Mouse (Mus musculus) lung, embryonic 14.5 days (tissue): Measurements from ENCODE around the gene Gm29427. TPM values are rescaled to one million over a fixed set of nuclear protein-coding genes. Genes with fewer than 3 reads are reported as not detected.

Experiments
- ATAC-seq: fragments of 200-750 bp; cut with Nextera tagmentation; 2 replicates; pipeline ENCODE4 v1.8.0; 2017; ENCODE audit warnings: mild to moderate bottlenecking, moderate TSS enrichment, moderate library complexity; ENCODE audit not compliant: insufficient read depth
- DNase-seq: peaks from one replicate; pipeline ENCODE4 v3.0.0-alpha.2; 2015
- H3K27ac ChIP-seq: fragments of 300-500 bp; sonication (generic); 2 replicates; pipeline ENCODE4 v1.5.1; 2014; ENCODE audit warnings: low read depth, mild to moderate bottlenecking, moderate library complexity
- H3K27me3 ChIP-seq: fragments of 300-500 bp; sonication (generic); 2 replicates; pipeline ENCODE4 v1.6.1; 2014; ENCODE audit warnings: low read length, control low read depth; ENCODE audit not compliant: insufficient read depth
- H3K36me3 ChIP-seq: fragments of 300-500 bp; sonication (generic); 2 replicates; pipeline ENCODE4 v1.6.1; 2014; ENCODE audit warnings: control low read depth; ENCODE audit not compliant: insufficient read depth
- H3K4me1 ChIP-seq: fragments of 300-500 bp; sonication (generic); 2 replicates; pipeline ENCODE4 v1.6.1; 2014; ENCODE audit warnings: antibody characterized with exemption, control low read depth; ENCODE audit not compliant: insufficient read depth
- H3K4me2 ChIP-seq: fragments of 300-500 bp; sonication (generic); 2 replicates; pipeline ENCODE4 v1.6.1; 2014; ENCODE audit warnings: mild to moderate bottlenecking
- H3K4me3 ChIP-seq: fragments of 300-500 bp; sonication (generic); 2 replicates; pipeline ENCODE4 v1.5.1; 2014; ENCODE audit warnings: low read depth, low read length
- H3K9ac ChIP-seq: fragments of 300-500 bp; sonication (generic); 2 replicates; pipeline ENCODE4 v1.6.1; 2014
- H3K9me3 ChIP-seq: fragments of 300-500 bp; sonication (generic); 2 replicates; pipeline ENCODE4 v1.6.1; 2016; ENCODE audit warnings: low read depth, low read length, control low read depth
- CTCF ChIP-seq: IDR thresholded peaks from 2 replicates; pipeline ENCODE4 v1.5.1; 2016; ENCODE audit warnings: antibody characterized with exemption, low read depth
- WGBS: fragments of 180-500 bp; shearing (Covaris S2); extraction: QIAGEN DNeasy Blood & Tissue Kit; methylation state at CpG from one replicate; pipeline ENCODE4 v1.1.7; 2014; 5-methylcytosine and 5-hydroxymethylcytosine counted together
- polyA plus RNA-seq: library from polyadenylated mRNA; unstranded; fragments of >200 nt; fragmentation: Nextera tagmentation; extraction: Ambion mirVana; gene quantifications from 2 replicates; pipeline ENCODE4 v1.2.1, GENCODE M21; 2014

The Gm29427 gene
- polyA plus RNA-seq, 1 experiment from 2014 or later, result not detected

DNA sequence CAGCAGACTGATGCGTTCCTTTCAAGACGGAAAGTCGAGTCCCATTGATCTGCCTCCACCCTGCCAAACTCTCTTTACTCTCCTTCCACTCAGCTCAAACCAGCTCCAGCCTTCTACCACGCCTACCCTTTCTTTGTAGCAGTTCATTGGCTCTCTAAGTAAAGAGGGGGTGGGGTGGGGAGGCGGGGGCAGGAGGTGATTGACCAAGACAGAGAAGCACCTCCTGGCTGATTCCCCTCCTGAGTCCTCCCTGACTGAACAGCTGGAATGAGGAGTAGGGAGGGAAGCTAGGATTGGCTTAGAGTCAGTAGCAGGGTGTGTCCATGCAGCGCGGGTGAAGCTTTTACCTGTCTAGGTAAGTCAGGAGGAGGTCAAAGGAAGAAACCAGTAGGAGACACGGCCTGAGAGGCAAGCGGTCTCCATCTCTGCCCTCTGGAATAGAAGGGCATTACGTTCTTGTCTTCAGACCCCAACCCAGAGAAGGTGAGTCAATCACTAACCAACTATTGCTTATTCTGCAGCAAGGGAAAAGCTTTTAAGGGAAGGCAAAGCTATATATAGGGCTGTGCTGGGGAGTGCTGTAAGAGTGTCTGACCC, 16.2 kb upstream of the Gm29427 start, which contains the start of gene AA986860:
Gene AA986860 (plus strand): TSS at position 236 of the 597 bp plus-strand sequence.
- peak; percentile 54 for DNase-seq

DNA sequence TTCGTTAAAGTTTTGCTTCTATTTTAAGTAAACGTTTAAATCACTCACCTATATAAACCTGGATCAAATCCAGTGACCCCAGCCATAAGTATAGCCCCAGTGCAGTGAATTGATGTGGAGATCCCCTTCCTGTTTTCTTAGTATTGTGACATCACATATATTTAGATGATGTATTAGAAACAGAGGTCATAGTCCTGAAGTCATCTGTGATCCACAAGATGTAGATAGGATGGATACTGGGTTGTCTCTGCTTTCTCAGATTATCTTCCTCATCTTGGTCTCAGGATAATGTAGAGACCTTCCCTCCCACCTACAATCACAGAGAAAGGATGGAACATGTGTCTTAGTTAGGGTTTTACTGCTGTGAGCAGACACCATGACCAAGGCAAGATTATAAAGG, 13.6 kb upstream of the Gm29427 start, which contains the start of gene Pfkfb2:
Gene Pfkfb2 (minus strand): TSS at position 101 of the 400 bp plus-strand sequence.
- ATAC-seq, result no peak
- H3K9me3 ChIP-seq, result no peaks in the 10 kb centered on the region
- H3K36me3 ChIP-seq, result no peaks in the 10 kb centered on the region

More for the DNA sequence above, 16.2 kb upstream of the Gm29427 start, which contains the start of gene AA986860:
- TF ChIP-seq CTCF, result no peak
- H3K36me3 ChIP-seq, result no peaks in the 10 kb centered on the region
- H3K4me1 ChIP-seq, result peaks cover 18% of the 10 kb centered on the region
- WGBS, result 6% methylated on average over 10 of the region's 10 CpGs
- H3K27ac ChIP-seq, result peak within 1 kb of the TSS; percentile 42; the same call in 1 of the 2 replicates
- no peaks in the 10 kb centered on the region for H3K27me3 ChIP-seq
- no peaks in the 10 kb centered on the region for H3K9me3 ChIP-seq
- H3K4me3 ChIP-seq, result peak within 1 kb of the TSS; percentile 25
- H3K9ac ChIP-seq, result no peak within 1 kb of the TSS; the same call in 1 of the 2 replicates
- peak; percentile 92 for ATAC-seq
- H3K4me2 ChIP-seq, result peak within 1 kb of the TSS; percentile 57

DNA sequence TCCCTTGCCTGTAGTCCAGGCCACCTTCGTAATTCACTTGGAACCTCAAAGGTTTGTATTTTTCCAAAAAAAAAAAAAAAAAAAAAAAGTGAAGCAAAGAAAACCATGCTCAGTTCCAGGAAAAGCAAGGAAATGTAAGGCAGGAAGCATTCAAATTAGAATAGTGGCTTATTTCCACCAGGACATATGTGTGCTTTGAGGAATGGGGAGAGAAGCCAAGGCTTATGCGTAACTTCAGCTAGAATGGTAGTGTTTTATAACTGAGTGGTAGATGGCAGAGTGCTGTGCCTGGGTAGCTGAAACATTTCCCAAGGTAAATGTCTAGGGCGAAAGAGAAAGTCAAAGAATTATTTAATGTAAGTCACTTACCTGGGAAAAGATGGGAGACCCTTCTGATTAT, 13.1 kb upstream of the Gm29427 start:
- Histone ChIP-seq H3K27ac (no peak overlapping the region), H3K9ac (no peak overlapping the region), H3K9me3 (no peaks in the 10 kb centered on the region), H3K36me3 (no peaks in the 10 kb centered on the region), H3K4me2 (no peak overlapping the region), H3K4me3 (no peak overlapping the region), H3K4me1 (peaks cover 15% of the 10 kb centered on the region; the same call in 1 of the 2 replicates), H3K27me3 (no peaks in the 10 kb centered on the region)
- ATAC-seq (no peak), DNase-seq (no peak)
- TF ChIP-seq CTCF, result no peak
- 87% methylated on average over 3 of the region's 3 CpGs for WGBS

More for the DNA sequence above, 13.6 kb upstream of the Gm29427 start, which contains the start of gene Pfkfb2:
- no peak for TF ChIP-seq CTCF
- Histone ChIP-seq H3K4me3 (no peak within 1 kb of the TSS), H3K4me2 (no peak within 1 kb of the TSS), H3K27me3 (no peaks in the 10 kb centered on the region), H3K27ac (no peak within 1 kb of the TSS), H3K9ac (no peak within 1 kb of the TSS), H3K4me1 (peaks cover 15% of the 10 kb centered on the region; the same call in 1 of the 2 replicates)
- WGBS, result 68% methylated on average over 2 of the region's 2 CpGs
- no peak for DNase-seq

GRCm38 (mm10) chr1:130728070-130728469, 12.5 kb upstream of the Gm29427 start:
- no peak for TF ChIP-seq CTCF
- no peak for DNase-seq
- ATAC-seq, result no peak
- Histone ChIP-seq H3K27ac (no peak overlapping the region), H3K9me3 (no peaks in the 10 kb centered on the region), H3K27me3 (no peaks in the 10 kb centered on the region), H3K4me2 (no peak overlapping the region), H3K9ac (no peak overlapping the region), H3K4me3 (no peak overlapping the region), H3K4me1 (peaks cover 15% of the 10 kb centered on the region; the same call in 1 of the 2 replicates), H3K36me3 (no peaks in the 10 kb centered on the region)
- WGBS, result 43% methylated on average over 1 of the region's 1 CpGs

- Histone ChIP-seq H3K27me3 (no peaks in the 10 kb centered on the region), H3K4me3 (no peak overlapping the region), H3K4me2 (no peak overlapping the region), H3K36me3 (no peaks in the 10 kb centered on the region), H3K9ac (no peak overlapping the region), H3K4me1 (peaks cover 8% of the 10 kb centered on the region; the same call in 1 of the 2 replicates), H3K27ac (no peak overlapping the region), H3K9me3 (no peaks in the 10 kb centered on the region)
- no peak for TF ChIP-seq CTCF
- no peak for ATAC-seq
- 90% methylated on average over 2 of the region's 2 CpGs for WGBS
- no peak for DNase-seq
Observed at GRCm38 (mm10) chr1:130726396-130726795, 10.8 kb upstream of the Gm29427 start.

DNA sequence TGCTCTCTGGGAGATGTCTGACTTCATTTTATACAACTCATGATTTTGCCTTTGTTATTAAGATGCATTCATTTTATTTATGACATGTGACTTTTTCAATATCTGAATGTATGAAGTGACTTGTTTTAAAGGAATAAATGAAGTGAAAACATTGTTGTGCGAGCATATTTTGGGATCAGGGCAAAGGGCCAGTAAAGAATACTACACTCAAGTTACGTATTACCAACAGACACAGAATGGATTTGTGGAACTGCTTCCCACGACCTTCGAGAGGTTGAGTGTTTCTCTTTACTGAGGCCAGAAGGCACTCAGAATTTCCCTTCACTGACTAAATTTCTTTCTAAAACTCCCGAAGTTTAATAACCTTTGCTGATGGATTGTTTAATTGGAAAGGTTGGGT, 8.6 kb upstream of the Gm29427 start:
- H3K4me3 ChIP-seq, result no peak overlapping the region
- H3K27me3 ChIP-seq, result no peaks in the 10 kb centered on the region
- ATAC-seq (no peak), DNase-seq (no peak)
- no peak for TF ChIP-seq CTCF
- no peaks in the 10 kb centered on the region for H3K9me3 ChIP-seq
- no peak overlapping the region for H3K4me2 ChIP-seq
- WGBS, result 91% methylated on average over 5 of the region's 5 CpGs
- no peak overlapping the region for H3K9ac ChIP-seq
- H3K4me1 ChIP-seq, result no peaks in the 10 kb centered on the region
- peaks cover 3% of the 10 kb centered on the region; the same call in 1 of the 2 replicates for H3K36me3 ChIP-seq
- no peak overlapping the region for H3K27ac ChIP-seq

DNA sequence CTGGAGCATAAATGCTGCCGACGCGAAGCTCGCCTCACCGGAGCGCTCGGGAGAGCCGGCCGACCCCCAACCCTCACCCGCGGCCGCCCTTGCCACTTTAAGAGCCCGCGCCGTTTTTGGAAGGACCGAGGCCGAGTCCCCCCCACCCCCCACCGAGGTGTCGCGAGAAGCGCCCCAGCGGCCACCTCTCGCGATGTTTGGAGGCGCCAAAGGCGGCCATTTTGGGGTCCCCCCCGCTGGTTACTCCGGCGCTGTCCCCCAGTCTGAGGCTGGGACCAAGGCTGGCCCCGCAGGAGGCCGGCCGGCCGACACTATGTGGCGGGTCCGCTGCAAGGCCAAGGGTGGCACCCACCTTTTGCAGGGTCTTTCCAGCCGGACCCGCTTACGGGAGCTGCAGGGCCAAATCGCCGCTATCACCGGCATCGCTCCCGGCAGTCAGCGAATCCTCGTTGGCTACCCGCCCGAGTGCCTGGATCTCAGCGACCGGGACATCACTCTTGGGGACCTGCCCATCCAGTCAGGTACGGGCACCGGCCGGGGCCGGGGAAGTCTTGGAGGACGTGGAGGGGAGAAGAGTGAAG, 1.8 kb upstream of the Gm29427 start, which contains the start of gene Yod1:
Gene Yod1 (plus strand): TSS at position 37 of the 581 bp plus-strand sequence.
- Histone ChIP-seq H3K4me2 (peak within 1 kb of the TSS; percentile 95), H3K36me3 (peaks cover 6% of the 10 kb centered on the region; the same call in 1 of the 2 replicates), H3K27ac (peak within 1 kb of the TSS; percentile 84), H3K9me3 (no peaks in the 10 kb centered on the region), H3K9ac (peak within 1 kb of the TSS; percentile 94), H3K4me3 (peak within 1 kb of the TSS; percentile 94), H3K27me3 (no peaks in the 10 kb centered on the region), H3K4me1 (peaks cover 4% of the 10 kb centered on the region; the same call in 1 of the 2 replicates)
- DNase-seq, result peak; percentile 94
- peak; percentile 80 for ATAC-seq
- under 1% methylated on average over 54 of the region's 54 CpGs for WGBS
- TF ChIP-seq CTCF, result no peak
